Mouse (Mus musculus) intestine, embryonic 16.5 days (tissue): ENCODE data around the gene Ddx43. TPM values are rescaled to one million over a fixed set of nuclear protein-coding genes. Genes with fewer than 3 reads are reported as not detected.
A peak's percentile ranks its signal among the peaks of the same experiment; 100 is the strongest.

Experiments
- ATAC-seq: fragments of 200-750 bp; cut with Nextera tagmentation; 2 replicates; pipeline ENCODE4 v1.8.0; 2017; ENCODE audit warnings: moderate TSS enrichment, moderate library complexity
- H3K27ac ChIP-seq: fragments of 300-500 bp; sonication (generic); 2 replicates; pipeline ENCODE4 v1.5.1; 2014; ENCODE audit warnings: mild to moderate bottlenecking, low read length
- H3K27me3 ChIP-seq: fragments of 300-500 bp; sonication (generic); replicated peaks from 2 replicates; pipeline ENCODE4 v1.6.1; 2014; ENCODE audit warnings: low read length, control low read depth, mixed read lengths; ENCODE audit not compliant: control insufficient read depth, insufficient read depth
- H3K36me3 ChIP-seq: fragments of 300-500 bp; sonication (generic); 2 replicates; pipeline ENCODE4 v1.6.1; 2014; ENCODE audit warnings: low read length, control low read depth; ENCODE audit not compliant: control insufficient read depth, insufficient read depth
- H3K4me1 ChIP-seq: fragments of 300-500 bp; sonication (generic); 2 replicates; pipeline ENCODE4 v1.6.1; 2014; ENCODE audit warnings: low read length, control low read depth, mixed read lengths; ENCODE audit not compliant: control insufficient read depth, insufficient read depth
- H3K4me2 ChIP-seq: fragments of 300-500 bp; sonication (generic); 2 replicates; pipeline ENCODE4 v1.6.1; 2014; ENCODE audit warnings: low read depth, low read length, control low read depth
- H3K4me3 ChIP-seq: fragments of 300-500 bp; sonication (generic); 2 replicates; pipeline ENCODE4 v1.5.1; 2014; ENCODE audit warnings: mild to moderate bottlenecking, low read length
- H3K9ac ChIP-seq: fragments of 300-500 bp; sonication (generic); 2 replicates; pipeline ENCODE4 v1.6.1; 2014; ENCODE audit warnings: low read depth, low read length
- H3K9me3 ChIP-seq: fragments of 300-500 bp; sonication (generic); 2 replicates; pipeline ENCODE4 v1.6.1; 2016; ENCODE audit warnings: low read length, control low read depth; ENCODE audit not compliant: control insufficient read depth
- WGBS: fragments of 180-500 bp; shearing (Covaris S2); extraction: QIAGEN DNeasy Blood & Tissue Kit; methylation state at CpG from one replicate; pipeline ENCODE4 v1.1.7; 2014; 5-methylcytosine and 5-hydroxymethylcytosine counted together
- polyA plus RNA-seq: library from polyadenylated mRNA; unstranded; fragments of >200 nt; fragmentation: Nextera tagmentation; extraction: Ambion mirVana; gene quantifications from 2 replicates; pipeline ENCODE4 v1.2.1, GENCODE M21; 2015

The Ddx43 gene
- polyA plus RNA-seq, 1 experiment from 2014 or later, result 0.28 TPM

GRCm38 (mm10) chr9:78428870-78429432 is 33.4 kb downstream of the Ddx43 start:
- Histone ChIP-seq H3K9ac (no peak overlapping the region), H3K9me3 (no peaks in the 10 kb centered on the region), H3K27me3 (no peaks in the 10 kb centered on the region), H3K4me1 (no peaks in the 10 kb centered on the region), H3K4me3 (no peak overlapping the region), H3K27ac (no peak overlapping the region), H3K36me3 (no peaks in the 10 kb centered on the region), H3K4me2 (no peak overlapping the region)
- no peak for ATAC-seq
- 82% methylated on average over 4 of the region's 4 CpGs for WGBS

- WGBS, result 65% methylated on average over 2 of the region's 2 CpGs
- H3K4me2 ChIP-seq, result no peak overlapping the region
- H3K9me3 ChIP-seq, result no peaks in the 10 kb centered on the region
- ATAC-seq, result no peak
- no peaks in the 10 kb centered on the region for H3K4me1 ChIP-seq
- H3K27ac ChIP-seq, result no peak overlapping the region
- H3K27me3 ChIP-seq, result no peaks in the 10 kb centered on the region
- no peaks in the 10 kb centered on the region for H3K36me3 ChIP-seq
- H3K9ac ChIP-seq, result no peak overlapping the region
- H3K4me3 ChIP-seq, result no peak overlapping the region
Measured at GRCm38 (mm10) chr9:78429551-78429950, 34.0 kb downstream of the Ddx43 start.

DNA sequence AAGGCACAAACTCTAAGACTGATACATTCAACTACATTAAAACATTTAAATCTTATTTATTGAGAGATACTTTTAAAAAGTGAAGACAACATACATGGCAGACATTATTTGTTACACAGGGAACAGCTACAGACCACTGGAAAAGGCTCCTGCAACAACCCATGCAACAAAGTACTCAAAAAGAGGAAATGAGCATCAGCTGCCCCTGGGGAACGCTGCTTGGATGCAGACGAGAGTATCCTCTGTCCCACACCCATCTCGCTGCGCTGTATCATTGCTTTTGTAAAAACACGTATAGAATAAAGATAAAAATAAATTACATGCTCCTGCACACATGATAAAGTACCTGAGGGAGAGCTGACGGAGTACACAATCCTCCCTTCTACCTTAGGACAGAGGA is 34.9 kb downstream of the Ddx43 start:
- Histone ChIP-seq H3K9me3 (no peaks in the 10 kb centered on the region), H3K4me2 (no peak overlapping the region), H3K36me3 (no peaks in the 10 kb centered on the region), H3K9ac (no peak overlapping the region), H3K4me3 (no peak overlapping the region), H3K4me1 (no peaks in the 10 kb centered on the region), H3K27ac (no peak overlapping the region), H3K27me3 (no peaks in the 10 kb centered on the region)
- 72% methylated on average over 6 of the region's 6 CpGs for WGBS
- no peak for ATAC-seq

- Histone ChIP-seq H3K36me3 (no peaks in the 10 kb centered on the region), H3K4me2 (no peak overlapping the region), H3K27me3 (no peaks in the 10 kb centered on the region), H3K4me3 (no peak overlapping the region), H3K27ac (no peak overlapping the region), H3K9me3 (no peaks in the 10 kb centered on the region), H3K4me1 (no peaks in the 10 kb centered on the region), H3K9ac (no peak overlapping the region)
- no peak for ATAC-seq
- 88% methylated on average over 5 of the region's 5 CpGs for WGBS
Measured at GRCm38 (mm10) chr9:78432471-78432870, 36.9 kb downstream of the Ddx43 start.

DNA sequence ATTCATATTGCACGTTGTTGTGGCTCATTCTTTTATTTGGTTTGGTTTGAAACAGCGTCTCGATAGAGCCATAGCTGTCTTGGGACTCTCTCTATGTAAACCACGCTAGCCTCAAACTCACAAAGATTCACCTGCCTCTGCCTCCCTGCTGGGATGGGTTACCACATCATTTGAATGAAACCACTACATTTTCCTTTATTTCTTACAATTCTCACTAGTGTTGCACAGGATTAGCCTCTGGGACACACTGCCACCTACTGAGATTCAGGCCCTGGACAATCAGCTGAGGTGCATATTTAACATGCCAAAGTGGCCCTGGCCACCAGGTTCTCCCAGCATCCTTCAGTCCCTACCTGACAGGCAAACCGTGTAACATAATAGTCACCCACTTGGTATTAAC is 43.8 kb downstream of the Ddx43 start:
- H3K4me1 ChIP-seq, result no peaks in the 10 kb centered on the region
- WGBS, result 76% methylated on average over 5 of the region's 5 CpGs
- peaks cover 15% of the 10 kb centered on the region for H3K27me3 ChIP-seq
- no peaks in the 10 kb centered on the region for H3K9me3 ChIP-seq
- H3K36me3 ChIP-seq, result no peaks in the 10 kb centered on the region
- H3K4me3 ChIP-seq, result no peak overlapping the region
- H3K4me2 ChIP-seq, result no peak overlapping the region
- no peak overlapping the region for H3K27ac ChIP-seq
- no peak overlapping the region for H3K9ac ChIP-seq
- no peak for ATAC-seq

- H3K27me3 ChIP-seq, result peaks cover 20% of the 10 kb centered on the region
- WGBS, result 5% methylated on average over 9 of the region's 9 CpGs
Measured at GRCm38 (mm10) chr9:78442237-78442578, 46.6 kb downstream of the Ddx43 start.

DNA sequence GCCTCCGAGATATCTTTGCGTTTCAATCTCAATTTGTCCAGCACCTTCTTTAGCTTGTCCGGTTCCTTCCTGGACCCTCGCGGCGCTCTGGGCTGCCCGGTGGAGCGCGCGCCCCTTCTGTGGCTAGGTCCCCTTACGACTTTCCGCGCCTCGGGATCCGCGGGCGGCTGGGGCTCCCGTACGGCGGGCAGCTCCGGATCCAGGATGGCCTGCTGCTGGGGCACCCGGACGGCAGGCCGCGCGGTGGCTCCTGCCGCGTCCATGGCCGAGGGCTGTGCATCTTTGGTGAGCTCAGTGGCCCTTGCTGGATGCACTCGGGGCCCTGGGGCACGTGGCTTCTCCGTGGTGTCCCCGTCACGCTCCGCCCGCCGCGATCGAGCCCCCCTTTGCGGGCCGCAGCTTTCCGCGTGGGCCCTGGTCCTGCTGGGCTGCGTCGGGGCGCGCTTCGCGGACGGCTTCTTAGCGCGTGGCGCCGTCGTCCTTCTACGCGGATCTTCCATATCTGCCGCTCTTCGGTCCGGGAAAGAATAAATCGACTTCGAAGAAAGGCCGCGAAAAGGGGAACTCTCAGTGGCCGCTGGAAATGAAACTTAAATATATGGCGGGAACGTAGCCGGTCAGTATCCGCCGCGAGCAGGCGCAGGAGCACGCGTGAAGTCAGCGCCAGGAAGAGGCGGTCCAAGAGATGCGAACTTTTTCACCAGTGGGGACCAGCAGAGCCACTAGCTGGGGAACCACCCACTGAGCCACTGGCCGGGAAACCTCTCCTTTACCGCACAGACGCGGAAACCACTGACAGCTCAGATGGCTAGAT is 47.2 kb downstream of the Ddx43 start, which contains the start of gene Cgas:
Gene Cgas, minus strand, starts transcription at position 659 of the 814 bp plus-strand sequence.
- WGBS, result under 1% methylated on average over 81 of the region's 81 CpGs
- Histone ChIP-seq H3K9me3 (no peaks in the 10 kb centered on the region), H3K9ac (peak within 1 kb of the TSS; percentile 75), H3K4me1 (no peaks in the 10 kb centered on the region), H3K27ac (no peak within 1 kb of the TSS), H3K36me3 (no peaks in the 10 kb centered on the region), H3K27me3 (peaks cover 20% of the 10 kb centered on the region), H3K4me3 (peak within 1 kb of the TSS; percentile 64), H3K4me2 (peak within 1 kb of the TSS; percentile 98)
- peak; percentile 79 for ATAC-seq

More at GRCm38 (mm10) chr9:78442237-78442578, 46.6 kb downstream of the Ddx43 start:
- peak overlapping the region; percentile 75 for H3K9ac ChIP-seq
- ATAC-seq, result peak; percentile 48
- no peaks in the 10 kb centered on the region for H3K36me3 ChIP-seq
- H3K4me1 ChIP-seq, result no peaks in the 10 kb centered on the region
- H3K4me2 ChIP-seq, result peak overlapping the region; percentile 98
- no peaks in the 10 kb centered on the region for H3K9me3 ChIP-seq
- peak overlapping the region; percentile 64 for H3K4me3 ChIP-seq
- no peak overlapping the region for H3K27ac ChIP-seq

DNA sequence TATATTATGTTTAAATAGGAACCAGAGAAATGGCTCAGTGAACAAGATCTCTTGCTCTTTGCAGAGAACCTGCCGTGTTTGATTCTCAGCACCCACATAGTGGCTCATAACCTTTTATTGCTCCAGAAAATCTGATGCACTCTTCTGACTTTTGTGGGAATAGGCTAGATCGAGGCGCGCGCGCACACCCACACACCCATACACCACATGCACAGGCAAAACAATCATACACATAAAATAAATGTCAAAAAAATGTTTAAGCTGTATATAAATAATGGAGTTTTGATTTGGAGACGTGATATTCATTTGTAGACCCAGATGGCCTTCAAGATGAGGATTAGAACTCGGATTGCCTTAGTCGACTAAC is 52.0 kb downstream of the Ddx43 start:
- peak overlapping the region; percentile 98 for H3K4me3 ChIP-seq
- no peak overlapping the region for H3K27ac ChIP-seq
- peak; percentile 22 for ATAC-seq
- H3K27me3 ChIP-seq, result peaks cover 13% of the 10 kb centered on the region
- H3K4me1 ChIP-seq, result peaks cover 6% of the 10 kb centered on the region
- H3K36me3 ChIP-seq, result 0 out of 2 replicates have a peak, but pooled peaks cover 3% of the 10 kb centered on the region
- H3K9me3 ChIP-seq, result no peaks in the 10 kb centered on the region
- peak overlapping the region; percentile 96 for H3K9ac ChIP-seq
- peak overlapping the region; percentile 64 for H3K4me2 ChIP-seq
- 30% methylated on average over 9 of the region's 9 CpGs for WGBS

DNA sequence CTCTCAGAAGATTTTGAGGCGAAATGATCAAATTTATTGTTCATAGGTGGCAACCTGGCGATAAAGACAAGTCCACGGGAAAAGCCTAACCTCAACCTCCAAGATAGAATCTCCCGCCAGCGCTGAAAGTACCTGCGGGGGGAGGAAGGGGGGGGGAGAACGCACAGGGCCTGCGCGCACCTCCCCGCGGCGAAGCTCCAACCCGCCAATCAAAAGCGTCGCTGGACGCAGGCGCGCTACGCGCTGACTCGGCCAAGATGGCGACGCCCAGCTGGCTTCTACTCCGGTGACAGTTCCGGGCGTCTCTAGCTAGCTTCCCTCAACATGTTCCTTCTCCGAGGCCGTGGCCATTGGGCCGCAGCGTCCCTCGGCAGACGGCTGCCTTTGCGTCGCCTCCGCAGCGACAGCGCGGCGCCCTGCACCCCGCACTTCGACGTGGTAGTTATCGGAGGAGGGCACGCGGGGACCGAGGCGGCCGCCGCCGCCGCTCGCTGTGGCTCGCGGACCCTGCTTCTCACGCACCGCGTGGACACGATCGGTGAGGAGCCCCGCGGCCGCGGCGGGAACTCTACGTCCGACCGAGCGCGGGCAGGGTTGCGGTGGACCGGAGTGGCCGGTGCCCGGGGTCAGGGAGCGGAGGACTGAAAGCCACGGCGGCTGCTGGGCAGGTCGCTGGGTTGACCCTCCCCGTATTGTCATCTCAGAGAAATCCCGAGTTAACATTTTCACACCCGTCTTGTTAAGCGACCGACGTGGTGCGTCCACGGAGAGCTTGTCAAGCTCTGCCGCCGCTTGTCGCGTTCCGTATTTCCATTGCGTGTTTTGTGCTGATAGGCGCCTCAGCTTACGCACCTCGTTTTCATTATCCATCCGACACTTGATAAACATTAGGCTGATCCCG is 52.6 kb downstream of the Ddx43 start, which contains the start of the genes Mto1 and Gm17324:
Gene Mto1, plus strand, starts transcription at position 236 of the 901 bp plus-strand sequence.
Gene Gm17324, minus strand, starts transcription at position 814 of the 901 bp plus-strand sequence.
- peak; percentile 96 for ATAC-seq
- 0 out of 2 replicates have a peak, but pooled peaks cover 3% of the 10 kb centered on the region for H3K36me3 ChIP-seq
- peak within 1 kb of the TSS; percentile 96 for H3K9ac ChIP-seq
- H3K4me1 ChIP-seq, result peaks cover 6% of the 10 kb centered on the region
- WGBS, result under 1% methylated on average over 96 of the region's 96 CpGs
- peaks cover 8% of the 10 kb centered on the region for H3K27me3 ChIP-seq
- H3K9me3 ChIP-seq, result no peaks in the 10 kb centered on the region
- peak within 1 kb of the TSS; percentile 98 for H3K4me3 ChIP-seq
- H3K4me2 ChIP-seq, result peak within 1 kb of the TSS; percentile 64
- peak within 1 kb of the TSS; percentile 83 for H3K27ac ChIP-seq
